Mouse (Mus musculus) spleen, adult 2 months (tissue): ENCODE results near the gene Tmem248. TPM values are rescaled to one million over a fixed set of nuclear protein-coding genes. Genes with fewer than 3 reads are reported as not detected.

Experiments
- DNase-seq, 2 experiments: peaks; one replicate each; pipeline versions ENCODE4 v3.0.0 to v3.0.0-alpha.2; 2012 to 2021; ENCODE audit warnings: low spot score in 2 of 2, low read depth in 1 of 2
- H3K27ac ChIP-seq: fragments of 200-500 bp; 2 replicates; pipeline ENCODE4 v1.5.1; 2012; ENCODE audit warnings: low read length, inconsistent platforms; ENCODE audit not compliant: insufficient read depth
- H3K27me3 ChIP-seq: fragments of 200-500 bp; 2 replicates; pipeline ENCODE4 v1.6.1; 2012; ENCODE audit warnings: mild to moderate bottlenecking, moderate library complexity, low read length, inconsistent platforms; ENCODE audit not compliant: control insufficient read depth, insufficient read depth
- H3K36me3 ChIP-seq: fragments of 200-500 bp; 2 replicates; pipeline ENCODE4 v1.6.1; 2012; ENCODE audit warnings: mild to moderate bottlenecking, low read length, inconsistent platforms; ENCODE audit not compliant: control insufficient read depth, insufficient read depth
- H3K4me1 ChIP-seq: fragments of 200-500 bp; 2 replicates; pipeline ENCODE4 v1.6.1; 2011; ENCODE audit warnings: inconsistent platforms; ENCODE audit not compliant: control insufficient read depth, insufficient read depth, insufficient read length
- H3K4me3 ChIP-seq: fragments of 200-500 bp; 2 replicates; pipeline ENCODE4 v1.5.1; 2011; ENCODE audit warnings: mild to moderate bottlenecking, inconsistent platforms; ENCODE audit not compliant: insufficient read depth, insufficient read length; ENCODE audit errors: extremely low read depth
- CTCF ChIP-seq: fragments of 200-500 bp; IDR thresholded peaks from 2 replicates; pipeline ENCODE4 v1.5.1; 2011; ENCODE audit warnings: mild to moderate bottlenecking, inconsistent platforms; ENCODE audit not compliant: insufficient read depth, insufficient read length, insufficient replicate concordance; ENCODE audit errors: extremely low read depth
- POLR2A ChIP-seq: fragments of 200-500 bp; IDR thresholded peaks from 2 replicates; pipeline ENCODE4 v1.6.1; 2011; ENCODE audit warnings: low read depth, low read length, inconsistent platforms
- WGBS: fragments of 180-500 bp; shearing (Covaris S2); methylation state at CpG from one replicate; pipeline ENCODE4 v1.1.7; 2018; 5-methylcytosine and 5-hydroxymethylcytosine counted together
- polyA plus RNA-seq: library from polyadenylated mRNA; depleted of rRNA; stranded (reverse); fragments of >200 nt; gene quantifications from 2 replicates; pipeline ENCODE4 v1.2.3, GENCODE M21; 2012

Tmem248 gene
- polyA plus RNA-seq, 1 experiment: 18.6 TPM

DNA sequence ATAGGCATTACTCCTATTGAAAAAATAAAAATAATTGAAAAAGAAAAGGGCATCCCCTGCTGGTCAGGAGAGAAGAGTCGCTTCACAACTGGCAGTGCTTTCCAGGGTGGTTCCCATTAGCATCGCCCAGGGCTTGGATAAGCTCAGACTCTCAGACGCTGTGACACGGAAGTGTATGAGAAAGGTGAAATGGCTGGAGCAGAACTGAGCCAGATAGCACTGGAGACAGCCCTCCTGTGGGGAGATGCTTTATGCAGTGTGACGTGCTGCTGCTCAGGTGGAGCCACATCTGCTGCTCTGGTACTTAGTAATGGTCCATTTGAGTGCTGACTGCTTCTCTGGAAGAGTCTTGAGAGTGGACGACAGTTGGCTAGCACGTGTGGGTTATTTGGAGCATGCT, 36.5 kb upstream of the Tmem248 start:
- no peaks in the 10 kb centered on the region for H3K36me3 ChIP-seq
- WGBS: 89% methylated on average over 7 of the region's 7 CpGs
- no peak for DNase-seq
- H3K27me3 ChIP-seq: no peaks in the 10 kb centered on the region
- no peak overlapping the region for H3K4me3 ChIP-seq
- TF ChIP-seq POLR2A: no peak
- TF ChIP-seq CTCF: no peak
- peaks cover 13% of the 10 kb centered on the region; the same call in 1 of the 2 replicates for H3K4me1 ChIP-seq
- H3K27ac ChIP-seq: peak overlapping the region; percentile 22; the same call in 1 of the 2 replicates

- whole genome bisulfite sequencing: 55% methylated on average over 6 of the region's 6 CpGs
- Histone ChIP-seq H3K4me3 (no peak overlapping the region), H3K27ac (peak overlapping the region; percentile 85), H3K4me1 (peaks cover 13% of the 10 kb centered on the region; the same call in 1 of the 2 replicates), H3K27me3 (no peaks in the 10 kb centered on the region), H3K36me3 (no peaks in the 10 kb centered on the region)
- no peak for TF ChIP-seq POLR2A
- DNase-seq: peak in 1 of 2 experiments; percentile 29
Observed at GRCm38 (mm10) chr5:130181740-130182540, 34.9 kb upstream of the Tmem248 start.

- no peak for DNase-seq
- no peaks in the 10 kb centered on the region for H3K27me3 ChIP-seq
- WGBS: 91% methylated on average over 3 of the region's 3 CpGs
- H3K27ac ChIP-seq: peak overlapping the region; percentile 61
- no peak overlapping the region for H3K4me3 ChIP-seq
- H3K4me1 ChIP-seq: peaks cover 13% of the 10 kb centered on the region; the same call in 1 of the 2 replicates
- no peak for TF ChIP-seq POLR2A
- TF ChIP-seq CTCF: no peak
- no peaks in the 10 kb centered on the region for H3K36me3 ChIP-seq
Observed at GRCm38 (mm10) chr5:130182541-130182821, 34.4 kb upstream of the Tmem248 start.

- Histone ChIP-seq H3K4me1 (peaks cover 9% of the 10 kb centered on the region; the same call in 1 of the 2 replicates), H3K27me3 (no peaks in the 10 kb centered on the region), H3K27ac (no peak overlapping the region), H3K4me3 (no peak overlapping the region), H3K36me3 (no peaks in the 10 kb centered on the region)
- TF ChIP-seq POLR2A (no peak), CTCF (no peak)
- 90% methylated on average over 9 of the region's 9 CpGs for WGBS
- no peak for DNase-seq
Observed at GRCm38 (mm10) chr5:130184193-130184856, 32.6 kb upstream of the Tmem248 start.

DNA sequence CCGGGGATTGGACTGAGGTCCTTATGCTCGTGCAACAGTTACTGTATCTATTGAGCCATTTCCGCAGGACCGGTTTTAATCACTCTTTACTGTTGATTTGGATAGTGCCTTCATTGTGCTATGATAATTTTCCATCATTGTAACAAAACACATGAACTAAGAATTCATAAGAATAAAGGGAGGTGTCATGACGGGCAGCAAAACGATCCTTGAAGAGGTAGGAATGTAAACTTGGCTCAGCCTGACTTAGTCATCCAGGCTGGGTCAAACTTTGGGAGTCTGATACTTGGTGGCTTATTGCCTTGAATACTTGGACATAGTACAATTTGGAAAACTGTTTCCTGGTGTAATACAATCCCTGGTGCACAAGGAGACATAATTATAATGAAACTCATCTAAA, 31.6 kb upstream of the Tmem248 start:
- no peak overlapping the region for H3K27ac ChIP-seq
- H3K36me3 ChIP-seq: peaks cover 4% of the 10 kb centered on the region; the same call in 1 of the 2 replicates
- no peaks in the 10 kb centered on the region for H3K27me3 ChIP-seq
- H3K4me3 ChIP-seq: no peak overlapping the region
- DNase-seq: no peak
- TF ChIP-seq POLR2A (no peak), CTCF (no peak)
- WGBS: 91% methylated on average over 6 of the region's 6 CpGs
- peaks cover 6% of the 10 kb centered on the region; the same call in 1 of the 2 replicates for H3K4me1 ChIP-seq

- 93% methylated on average over 7 of the region's 7 CpGs for WGBS
- TF ChIP-seq CTCF (no peak), POLR2A (no peak)
- no peaks in the 10 kb centered on the region for H3K27me3 ChIP-seq
- peaks cover 15% of the 10 kb centered on the region for H3K36me3 ChIP-seq
- H3K27ac ChIP-seq: no peak overlapping the region
- H3K4me3 ChIP-seq: no peak overlapping the region
- H3K4me1 ChIP-seq: peaks cover under 1% of the 10 kb centered on the region; the same call in 1 of the 2 replicates
- no peak for DNase-seq
Observed at GRCm38 (mm10) chr5:130187383-130187782, 29.5 kb upstream of the Tmem248 start.

- Histone ChIP-seq H3K4me3 (no peak overlapping the region), H3K4me1 (no peaks in the 10 kb centered on the region; the same call in 1 of the 2 replicates), H3K27me3 (no peaks in the 10 kb centered on the region), H3K36me3 (peaks cover 18% of the 10 kb centered on the region), H3K27ac (no peak overlapping the region)
- TF ChIP-seq POLR2A: no peak
- TF ChIP-seq CTCF: no peak
- DNase-seq: no peak
- WGBS: 93% methylated on average over 6 of the region's 6 CpGs
Observed at GRCm38 (mm10) chr5:130190909-130191308, 26.0 kb upstream of the Tmem248 start.
